Mouse (Mus musculus): ENCODE data around the gene Nol4l.
"Not testable (repeated sequence)": the region's sequence is repeated elsewhere in the genome, so short reads cannot be mapped to it uniquely, and the experiment has no call there.

Gene Nol4l

DNA sequence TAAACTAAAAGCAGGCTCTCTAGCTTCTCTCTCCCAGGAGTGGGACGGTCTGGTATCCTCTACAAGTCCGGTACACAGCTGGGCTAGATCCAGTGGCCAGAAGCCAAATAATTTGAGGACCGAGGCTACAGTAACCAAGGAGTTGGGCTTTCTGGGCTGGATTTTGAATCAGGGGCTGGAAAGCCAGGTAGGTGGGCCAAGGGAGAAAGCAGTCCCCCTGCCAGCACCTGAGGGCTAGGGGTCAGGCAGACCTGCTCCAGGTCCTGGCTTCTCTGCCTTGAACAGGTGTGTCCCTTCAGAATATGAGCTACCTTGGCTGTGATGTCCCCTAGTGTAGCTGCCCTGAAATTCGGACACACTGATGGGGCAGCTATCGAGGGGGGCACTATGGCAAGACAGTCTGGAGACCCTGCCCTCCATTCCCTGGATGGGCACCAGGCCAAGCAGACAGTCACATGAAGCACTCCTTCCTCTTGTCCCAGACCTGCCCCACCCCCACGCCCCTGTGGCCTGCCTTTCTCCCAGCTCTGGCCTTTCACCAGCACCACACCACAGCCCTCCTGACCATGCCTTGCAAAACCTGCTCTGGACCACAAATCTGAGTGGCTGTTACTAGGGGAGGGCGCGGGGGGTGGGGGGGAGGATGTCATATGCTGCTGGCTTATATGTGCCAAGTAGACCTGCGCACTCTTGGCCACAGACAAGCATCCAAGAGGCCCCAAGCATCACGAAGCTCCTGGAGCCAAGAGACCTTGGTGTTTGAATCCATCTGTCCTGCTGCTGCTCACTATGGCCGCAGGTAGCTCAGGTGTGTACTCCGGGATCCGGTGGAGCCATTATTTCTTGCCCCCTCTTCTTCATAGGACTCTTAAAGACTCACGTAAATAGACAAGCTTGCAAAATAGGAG, 17.1 kb downstream of the Nol4l start:
- DNase-seq (ENCODE audit: low read depth, low spot score) = no peak

GRCm38 (mm10) chr2:153511562-153511961, 18.2 kb downstream of the Nol4l start:
- DNase-seq (ENCODE audit: low read depth, low spot score) = no peak

DNA sequence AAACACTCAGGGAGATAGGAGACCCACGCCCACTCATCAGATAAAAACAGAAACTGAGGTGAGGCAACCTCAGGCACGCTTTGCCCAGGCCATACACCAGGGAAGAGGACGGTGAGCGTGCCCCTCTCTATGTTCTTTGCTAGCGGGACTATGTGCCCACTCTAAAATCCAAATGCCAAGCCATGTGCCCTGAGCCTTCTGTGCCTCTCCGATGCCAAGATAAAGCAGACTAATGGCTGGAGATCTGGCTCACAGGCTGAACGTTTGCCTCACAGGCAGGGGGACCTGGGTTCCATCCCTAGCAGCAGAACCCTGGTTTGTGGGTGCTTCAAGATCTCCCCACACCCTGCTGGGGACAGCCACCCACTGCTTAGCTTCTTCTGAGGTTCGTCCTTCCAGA, 19.6 kb downstream of the Nol4l start:
- DNase-seq (ENCODE audit: low read depth, low spot score) = no peak

DNA sequence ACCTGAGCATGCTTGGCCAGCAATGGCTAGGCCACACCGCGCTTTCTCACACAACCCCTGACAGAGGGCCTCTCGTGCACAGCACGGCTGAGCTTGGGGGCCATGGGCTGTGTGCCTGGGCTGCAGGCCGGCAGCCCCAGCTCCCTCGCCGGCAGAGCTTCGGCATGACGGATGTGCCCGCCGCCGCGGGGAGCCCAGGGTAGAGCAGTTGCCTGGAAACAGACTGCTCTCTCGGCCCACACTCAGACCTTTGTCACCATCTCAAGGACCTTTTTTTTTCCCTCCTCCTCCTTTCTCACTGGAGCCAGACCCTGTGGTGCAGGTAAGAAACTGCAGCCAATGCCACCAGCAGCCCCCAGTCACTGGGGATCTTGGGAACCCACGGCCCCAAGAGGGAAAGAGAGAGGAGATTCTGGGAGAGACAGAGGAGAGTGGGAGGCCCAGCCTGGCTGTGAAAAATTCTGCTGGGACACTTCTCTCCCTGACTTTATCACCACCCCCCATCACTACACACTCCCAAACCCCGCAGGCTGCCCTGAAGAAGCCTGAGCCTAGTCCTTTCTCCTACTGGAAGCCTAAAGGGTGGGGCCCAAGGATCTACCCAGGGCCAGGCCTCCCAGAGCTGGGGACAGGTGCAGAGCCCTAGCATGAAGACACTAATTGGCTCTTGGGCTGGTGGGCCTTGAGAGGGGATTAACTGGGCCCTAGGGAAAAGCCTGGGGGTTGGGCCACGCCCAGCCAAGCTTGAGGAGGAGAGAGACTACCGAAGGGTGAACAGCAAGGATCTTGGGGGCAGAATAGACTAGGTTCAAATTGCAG, 20.4 kb downstream of the Nol4l start:
- DNase-seq (ENCODE audit: low read depth, low spot score) = no peak

- no peak for DNase-seq (ENCODE audit: low read depth, low spot score)
Measured at GRCm38 (mm10) chr2:153508405-153508804, 21.4 kb downstream of the Nol4l start.

GRCm38 (mm10) chr2:153507969-153508368, 21.8 kb downstream of the Nol4l start:
- DNase-seq (ENCODE audit: low read depth, low spot score) = no peak

- DNase-seq (ENCODE audit: low read depth, low spot score) = no peak
Measured at GRCm38 (mm10) chr2:153506385-153506784, 23.4 kb downstream of the Nol4l start.

DNA sequence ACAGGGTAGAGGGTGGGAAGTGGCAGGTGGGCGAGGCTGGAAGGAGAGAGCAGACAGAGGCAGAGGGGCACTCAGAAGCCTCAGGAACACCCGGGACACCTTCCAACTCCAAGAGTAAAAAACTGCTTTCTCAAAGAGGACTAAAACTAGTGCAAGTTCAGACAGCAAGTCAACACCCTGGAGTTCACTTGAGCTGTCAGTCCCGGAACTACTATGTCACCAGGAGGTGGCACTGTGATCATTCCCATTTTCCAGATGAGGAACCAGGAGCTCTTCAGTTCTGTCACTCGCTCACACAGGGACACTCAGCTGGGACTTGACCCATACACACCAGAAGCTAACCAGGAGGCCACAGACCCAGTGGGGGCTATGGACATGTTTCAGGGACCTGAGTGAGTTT, 30.6 kb downstream of the Nol4l start:
- DNase-seq (ENCODE audit: low read depth, low spot score) = no peak

GRCm38 (mm10) chr2:153496898-153497297, 32.9 kb downstream of the Nol4l start:
- DNase-seq (ENCODE audit: low read depth, low spot score) = no peak

- no peak for DNase-seq (ENCODE audit: low read depth, low spot score)
Measured at GRCm38 (mm10) chr2:153496301-153496700, 33.5 kb downstream of the Nol4l start.

DNA sequence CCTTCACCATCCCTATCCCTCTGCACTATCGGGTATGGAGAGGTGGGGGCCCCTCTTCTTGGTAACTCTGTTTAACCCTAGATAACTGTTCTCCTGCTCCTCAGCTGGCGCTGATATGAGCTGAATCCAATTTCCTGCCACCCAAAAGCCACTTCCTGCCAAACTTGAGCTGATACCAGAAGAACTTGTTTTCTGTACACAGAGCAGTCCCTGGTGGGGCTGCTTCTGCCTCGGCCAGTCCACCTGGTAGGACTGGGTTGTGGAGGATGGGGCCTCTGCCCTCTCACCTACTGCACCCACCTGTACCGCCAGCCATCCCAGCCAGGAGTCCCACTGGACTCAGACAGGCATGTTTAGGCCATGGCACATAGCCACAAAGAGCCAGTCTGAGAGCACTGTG, 34.0 kb downstream of the Nol4l start:
- no peak for DNase-seq (ENCODE audit: low read depth, low spot score)

GRCm38 (mm10) chr2:153495391-153495790, 34.4 kb downstream of the Nol4l start:
- DNase-seq (ENCODE audit: low read depth, low spot score) = not testable (repeated sequence)

DNA sequence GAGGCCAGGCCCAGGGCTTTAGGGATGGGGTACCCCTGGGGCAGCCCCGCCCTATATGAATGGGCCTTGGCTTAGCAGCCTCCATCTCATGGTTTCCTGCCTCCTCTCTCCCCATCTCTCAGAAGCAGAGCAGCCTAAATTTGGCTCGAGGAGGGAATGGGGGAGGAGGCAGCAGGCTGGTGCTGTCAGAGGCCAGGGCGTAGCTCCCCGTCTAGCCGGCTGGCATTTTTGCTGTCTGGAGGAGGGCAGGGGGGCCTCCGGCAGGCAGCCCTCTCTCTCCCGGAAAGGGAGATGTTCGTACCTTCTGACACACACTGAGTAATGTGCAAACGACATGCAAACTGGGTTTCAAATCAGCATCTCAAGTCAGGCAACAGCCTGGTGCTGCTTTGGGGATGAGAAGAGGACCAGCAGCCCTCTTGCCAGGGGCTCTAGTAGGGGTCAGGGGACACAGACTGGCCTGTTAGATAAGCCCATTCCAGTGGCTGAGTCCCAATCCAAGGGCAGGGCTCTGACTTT, 35.4 kb downstream of the Nol4l start:
- DNase-seq (ENCODE audit: low read depth, low spot score) = peak; percentile 74

GRCm38 (mm10) chr2:153493781-153494292, 35.9 kb downstream of the Nol4l start:
- no peak for DNase-seq (ENCODE audit: low read depth, low spot score)

- no peak for DNase-seq (ENCODE audit: low read depth, low spot score)
Measured at GRCm38 (mm10) chr2:153493393-153493731, 36.4 kb downstream of the Nol4l start.

DNA sequence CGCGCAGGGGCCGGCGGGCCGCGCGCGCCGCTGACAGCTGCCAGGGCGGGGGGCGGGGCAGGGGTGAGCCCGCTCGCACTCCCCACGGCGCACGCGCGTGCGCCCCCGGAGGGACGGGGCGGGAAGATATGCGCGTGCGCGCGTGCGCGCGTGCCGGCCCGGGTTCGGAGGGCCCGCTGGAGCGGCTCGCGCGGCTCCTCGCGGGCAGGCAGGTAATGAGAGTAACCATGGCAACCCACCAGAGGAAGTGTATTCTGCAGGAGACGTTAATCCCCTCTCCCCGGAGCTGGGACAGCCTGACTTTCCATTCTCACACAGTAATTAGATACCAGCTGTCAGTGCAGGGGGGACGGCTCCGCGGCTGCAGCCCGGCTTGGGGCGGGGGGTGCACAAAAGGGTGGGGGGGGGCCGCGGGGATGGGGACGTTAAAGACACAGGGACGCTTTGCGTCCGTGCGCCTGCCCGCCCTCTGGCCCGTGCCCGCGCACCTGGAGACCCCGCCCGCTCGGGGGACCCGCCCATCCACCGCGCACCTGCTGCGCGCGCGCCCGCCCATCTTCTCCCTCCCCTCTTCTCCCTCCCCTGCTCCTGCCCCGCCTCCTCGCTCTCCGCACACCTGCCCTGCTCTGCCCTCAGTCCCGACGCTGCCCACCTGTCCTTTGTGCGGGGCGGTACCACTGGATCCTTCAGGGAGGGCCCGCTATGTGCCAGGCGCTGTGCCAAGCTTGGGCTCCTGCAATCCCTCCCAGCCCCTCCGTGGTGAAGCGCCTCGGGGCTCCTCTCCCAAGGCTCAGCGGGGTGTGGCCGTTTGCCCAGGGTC, 37.0 kb downstream of the Nol4l start, which contains the start of gene 4930404H24Rik:
TSS of gene 4930404H24Rik (plus strand) at position 218 of the 820 bp plus-strand sequence.
- no peak for DNase-seq (ENCODE audit: low read depth, low spot score)

DNA sequence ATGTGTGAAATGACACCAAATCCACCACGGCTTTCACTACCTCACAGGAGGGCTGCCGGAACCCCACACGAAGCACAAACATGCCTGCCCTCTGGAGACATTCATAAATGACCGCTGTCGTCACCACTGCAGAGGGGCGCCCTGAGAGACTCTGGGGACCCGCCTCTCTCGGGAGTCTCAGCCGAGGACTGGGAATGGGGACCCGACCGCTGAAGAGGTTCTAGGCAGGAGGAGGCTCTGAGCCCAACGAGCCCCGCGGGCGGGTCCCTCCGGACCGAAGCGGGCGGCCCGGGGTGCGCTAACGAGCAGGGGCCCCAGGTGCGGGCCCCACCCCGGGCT, 37.6 kb downstream of the Nol4l start:
- no peak for DNase-seq (ENCODE audit: low read depth, low spot score)

DNA sequence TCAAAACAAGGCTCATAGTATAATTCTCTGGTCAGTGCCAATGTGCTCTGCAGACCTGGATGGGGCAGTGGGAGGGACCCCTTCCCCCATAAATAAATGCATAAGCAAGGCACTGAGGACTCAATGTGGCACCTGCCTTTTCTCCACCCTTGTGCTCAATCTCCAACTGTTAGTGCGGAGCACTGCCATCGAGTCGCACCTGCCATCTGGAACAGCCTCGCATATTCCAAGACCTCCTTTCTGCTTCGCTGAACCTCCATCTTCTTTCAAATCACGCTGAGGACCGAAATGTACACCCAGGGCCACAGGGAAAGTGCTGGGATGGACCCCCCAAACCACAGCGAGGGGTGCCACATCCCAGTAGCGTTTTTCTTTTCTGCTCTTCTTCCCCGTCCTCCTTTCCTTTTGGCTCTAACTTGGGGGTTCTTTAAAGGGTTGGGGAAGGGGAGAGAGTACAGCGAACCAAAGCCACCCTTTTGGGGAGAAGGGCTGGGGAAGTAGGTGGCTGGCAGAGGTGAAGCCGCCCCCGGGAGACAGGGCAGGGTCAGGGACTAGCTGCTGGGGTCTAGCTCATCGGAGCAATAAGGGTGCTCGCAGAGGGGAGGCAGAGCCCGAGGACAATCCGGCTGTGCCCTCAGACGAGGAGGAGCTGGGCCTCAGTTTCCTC, 38.1 kb downstream of the Nol4l start:
- DNase-seq (ENCODE audit: low read depth, low spot score) = no peak

- DNase-seq (ENCODE audit: low read depth, low spot score) = no peak
Measured at GRCm38 (mm10) chr2:153490940-153491339, 38.8 kb downstream of the Nol4l start.

DNA sequence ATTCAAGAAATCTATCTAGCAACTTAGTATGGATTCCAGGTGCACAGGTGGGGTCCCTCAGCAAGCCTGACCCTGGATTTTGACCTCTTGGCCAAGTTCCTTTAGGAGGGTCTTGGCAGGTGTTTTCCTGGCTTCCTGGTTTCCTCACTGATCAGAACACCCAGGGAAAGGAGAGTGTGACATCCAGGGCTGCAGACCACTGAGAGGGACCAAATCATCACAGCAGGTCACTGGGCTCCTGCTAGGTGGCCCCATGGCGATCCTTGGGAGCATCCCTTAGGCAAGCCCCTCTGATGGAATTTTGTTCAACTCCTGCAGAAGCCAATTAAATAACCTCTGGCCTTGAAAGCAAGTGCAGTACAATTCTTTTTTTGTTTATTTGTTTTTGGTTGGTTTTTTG, 39.7 kb downstream of the Nol4l start:
- DNase-seq (ENCODE audit: low read depth, low spot score) = no peak

DNA sequence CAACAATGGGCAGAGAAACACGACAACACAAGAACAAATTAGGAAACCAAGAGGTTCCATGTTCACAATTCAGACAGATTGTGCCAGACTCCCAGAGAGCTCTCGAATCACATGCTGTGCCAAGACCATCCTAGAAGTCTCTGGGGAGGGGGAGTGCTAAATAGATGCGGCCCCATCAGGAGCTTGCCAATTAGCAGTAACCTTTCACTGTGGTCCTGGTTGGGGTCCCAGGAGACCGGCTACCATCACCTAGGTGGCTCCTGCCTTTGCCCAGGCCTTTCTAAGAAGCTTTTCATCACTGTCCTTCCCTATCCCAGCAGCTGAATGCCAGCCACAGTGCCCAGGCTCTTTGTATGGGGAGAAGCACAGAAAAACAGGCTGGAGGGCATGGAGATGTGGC, 45.7 kb downstream of the Nol4l start:
- no peak for DNase-seq (ENCODE audit: low read depth, low spot score)

All from telencephalon, adult 2 months (tissue).